Mouse (Mus musculus): ENCODE results near the gene Gm3238. TPM values are rescaled to one million over a fixed set of nuclear protein-coding genes. Genes with fewer than 3 reads are reported as not detected.

The Gm3238 gene
- total and polyA plus RNA-seq, 3 experiments = not detected

DNA sequence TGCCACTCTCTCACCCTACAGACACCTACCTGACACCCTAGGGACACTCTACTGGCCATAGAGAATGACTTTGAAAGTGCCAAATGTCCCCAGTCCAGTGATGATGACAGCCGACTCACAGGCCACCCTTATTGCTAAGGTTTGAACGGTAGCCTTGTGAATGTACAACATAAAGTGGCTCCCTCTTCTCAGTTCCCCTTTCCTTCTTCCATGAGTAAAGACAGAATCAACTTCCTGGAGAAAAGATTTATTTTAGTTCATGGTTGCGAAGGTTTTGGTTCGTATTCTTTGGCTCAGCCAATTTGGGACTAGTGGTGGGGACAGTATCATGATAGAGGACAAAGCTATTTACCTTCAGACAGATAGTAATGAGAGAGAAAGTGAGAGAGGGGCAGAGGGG lies 32.2 kb downstream of the Gm3238 start:
- in situ Hi-C loops (cut with MboI; ENCODE audit: low pct_ligation_motif_present, low pct_unique_long_range_greater_than_20kb, low sequenced_read_pairs) = no loop called here
- no peak for DNase-seq (ENCODE audit: extremely low read depth)

GRCm38 (mm10) chr10:77735928-77736327 lies 35.2 kb downstream of the Gm3238 start:
- peaks cover 12% of the 10 kb centered on the region for H3K9me3 ChIP-seq (replicated peaks; ENCODE audit: low read length)
- dilution Hi-C loops (cut with MboI; ENCODE audit: extremely low pct_ligation_motif_present, extremely low pct_unique_long_range_greater_than_20kb, low sequenced_read_pairs) = no loop called here

More for the DNA sequence above, 32.2 kb downstream of the Gm3238 start:
- peaks cover 11% of the 10 kb centered on the region for H3K9me3 ChIP-seq (replicated peaks; ENCODE audit: low read length)
- H3K79me2 ChIP-seq (replicated peaks; ENCODE audit: control insufficient read depth, extremely low read depth, insufficient read depth, poor library complexity, severe bottlenecking) = no peaks in the 10 kb centered on the region
- dilution Hi-C loops (cut with MboI; ENCODE audit: extremely low pct_ligation_motif_present, extremely low pct_unique_long_range_greater_than_20kb, low sequenced_read_pairs) = no loop called here
- H3K27ac ChIP-seq (ENCODE audit: insufficient read depth, low read depth) = no peak overlapping the region
- peaks cover 0 to 5% of the 10 kb centered on the region in 2 experiments; a peak in 2 of 4 replicates for H3K4me1 ChIP-seq (ENCODE audit: control insufficient read depth in 1 of 2, insufficient read depth in 2 of 2)
- peak overlapping the region; percentile 37; the same call in 1 of the 2 replicates for H3K4me2 ChIP-seq (ENCODE audit: insufficient read depth, low read depth, poor library complexity, severe bottlenecking)
- H3K27me3 ChIP-seq (replicated peaks) = peaks cover 47% of the 10 kb centered on the region
- no peak overlapping the region for H3K9ac ChIP-seq (ENCODE audit: insufficient read depth, low read depth)
- TF ChIP-seq EP300 (IDR thresholded peaks at IDR 0.05; ENCODE audit: low read length) (peak; percentile 60), JUN (IDR thresholded peaks at IDR 0.05; ENCODE audit: insufficient read depth, low read depth, low read length) (no peak), IRF4 (IDR thresholded peaks at IDR 0.05; ENCODE audit: low read depth, low read length) (peak; percentile 57)
- H3K36me3 ChIP-seq (replicated peaks in 1 of 2; ENCODE audit: control insufficient read depth in 1 of 2, insufficient read depth in 1 of 2, low read length in 1 of 2) = no peaks in the 10 kb centered on the region
- H3K4me3 ChIP-seq (replicated peaks in 1 of 3; ENCODE audit: low read depth in 2 of 3, low read length in 2 of 3, poor library complexity in 1 of 3) = no peak overlapping the region

DNA sequence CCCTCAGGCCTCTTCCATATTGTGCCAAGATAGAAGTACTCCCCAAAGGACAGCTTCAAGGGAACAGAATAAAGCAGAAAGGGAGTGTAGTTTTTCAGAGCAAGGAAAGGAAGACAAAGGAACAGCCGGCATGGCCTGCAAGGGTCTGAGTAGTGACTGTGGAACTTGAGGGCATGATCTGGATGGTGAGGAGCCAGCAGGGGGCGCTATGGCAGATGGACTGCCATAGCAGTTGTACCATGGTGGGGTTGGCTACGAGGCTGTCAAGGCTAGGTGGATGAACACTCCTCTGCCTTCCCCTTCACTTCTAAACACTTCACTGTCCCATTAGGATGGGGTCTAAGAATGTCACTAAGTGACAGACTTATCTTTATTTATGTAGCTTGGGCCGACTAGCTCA lies 41.9 kb downstream of the Gm3238 start:
- Histone ChIP-seq H3K9ac (ENCODE audit: insufficient read depth, low read depth) (no peak overlapping the region), H3K36me3 (replicated peaks in 1 of 2; ENCODE audit: control insufficient read depth in 1 of 2, insufficient read depth in 1 of 2, low read length in 1 of 2) (no peaks in the 10 kb centered on the region), H3K4me3 (replicated peaks in 1 of 3; ENCODE audit: low read depth in 2 of 3, low read length in 2 of 3, poor library complexity in 1 of 3) (no peak overlapping the region), H3K4me2 (ENCODE audit: insufficient read depth, low read depth, poor library complexity, severe bottlenecking) (no peak overlapping the region), H3K79me2 (replicated peaks; ENCODE audit: control insufficient read depth, extremely low read depth, insufficient read depth, poor library complexity, severe bottlenecking) (no peaks in the 10 kb centered on the region), H3K4me1 (ENCODE audit: control insufficient read depth in 1 of 2, insufficient read depth in 2 of 2) (no peaks in the 10 kb centered on the region), H3K27me3 (replicated peaks) (peaks cover 52% of the 10 kb centered on the region), H3K9me3 (replicated peaks; ENCODE audit: low read length) (peaks cover 6% of the 10 kb centered on the region), H3K27ac (ENCODE audit: insufficient read depth, low read depth) (no peak overlapping the region)
- in situ Hi-C loops (cut with MboI; ENCODE audit: low pct_ligation_motif_present, low pct_unique_long_range_greater_than_20kb, low sequenced_read_pairs) = no loop called here
- peak; percentile 14; the same call in 1 of the 2 replicates for TF ChIP-seq RAD21 (IDR thresholded peaks at IDR 0.05; ENCODE audit: low read depth, low read length)
- peak; percentile 72 to 76 for TF ChIP-seq CTCF (conservative IDR thresholded peaks at IDR 0.05 in 1 of 2, IDR thresholded peaks at IDR 0.05 in 1 of 2; ENCODE audit: low read depth in 2 of 2, low read length in 2 of 2)
- no peak for TF ChIP-seq USF1 (IDR thresholded peaks at IDR 0.05; ENCODE audit: low read depth, low read length)
- peak; percentile 56 for TF ChIP-seq SMC3 (IDR thresholded peaks at IDR 0.05; ENCODE audit: low read depth, low read length)
- dilution Hi-C loops (cut with MboI; ENCODE audit: extremely low pct_ligation_motif_present, extremely low pct_unique_long_range_greater_than_20kb, low sequenced_read_pairs) = no loop called here
- peak; percentile 33 for DNase-seq (ENCODE audit: extremely low read depth)

More at GRCm38 (mm10) chr10:77735928-77736327, 35.2 kb downstream of the Gm3238 start:
- in situ Hi-C loops (cut with MboI; ENCODE audit: low pct_ligation_motif_present, low pct_unique_long_range_greater_than_20kb, low sequenced_read_pairs) = no loop called here
- Histone ChIP-seq H3K4me1 (ENCODE audit: control insufficient read depth in 1 of 2, insufficient read depth in 2 of 2) (peaks cover 0 to 5% of the 10 kb centered on the region in 2 experiments; a peak in 2 of 4 replicates), H3K27me3 (replicated peaks) (peaks cover 53% of the 10 kb centered on the region), H3K27ac (ENCODE audit: insufficient read depth, low read depth) (no peak overlapping the region), H3K36me3 (replicated peaks in 1 of 2; ENCODE audit: control insufficient read depth in 1 of 2, insufficient read depth in 1 of 2, low read length in 1 of 2) (no peaks in the 10 kb centered on the region), H3K9ac (ENCODE audit: insufficient read depth, low read depth) (no peak overlapping the region), H3K4me3 (replicated peaks in 1 of 3; ENCODE audit: low read depth in 2 of 3, low read length in 2 of 3, poor library complexity in 1 of 3) (no peak overlapping the region), H3K4me2 (ENCODE audit: insufficient read depth, low read depth, poor library complexity, severe bottlenecking) (no peak overlapping the region), H3K79me2 (replicated peaks; ENCODE audit: control insufficient read depth, extremely low read depth, insufficient read depth, poor library complexity, severe bottlenecking) (no peaks in the 10 kb centered on the region)
- TF ChIP-seq ZKSCAN1 (IDR thresholded peaks at IDR 0.05; ENCODE audit: borderline replicate concordance, low read depth, low read length) = no peak
- no peak for TF ChIP-seq JUND (conservative IDR thresholded peaks at IDR 0.05; ENCODE audit: low read depth, low read length)
- TF ChIP-seq MAX (IDR thresholded peaks at IDR 0.05; ENCODE audit: low read length) = no peak
- no peak for TF ChIP-seq POLR2AphosphoS2 (IDR thresholded peaks at IDR 0.05; ENCODE audit: low read depth, low read length)
- no peak for TF ChIP-seq HCFC1 (IDR thresholded peaks at IDR 0.05; ENCODE audit: low read depth, low read length)
- TF ChIP-seq UBTF (IDR thresholded peaks at IDR 0.05; ENCODE audit: low read depth, low read length) = no peak
- TF ChIP-seq IRF4 (IDR thresholded peaks at IDR 0.05; ENCODE audit: low read depth, low read length) = no peak
- TF ChIP-seq ZNF384 (IDR thresholded peaks at IDR 0.05; ENCODE audit: low read depth, low read length) = no peak
- no peak for TF ChIP-seq CTCF (conservative IDR thresholded peaks at IDR 0.05 in 1 of 2, IDR thresholded peaks at IDR 0.05 in 1 of 2; ENCODE audit: low read depth in 2 of 2, low read length in 2 of 2)
- no peak for TF ChIP-seq NELFE (IDR thresholded peaks at IDR 0.05; ENCODE audit: low read depth, low read length)
- TF ChIP-seq ZMIZ1 (IDR thresholded peaks at IDR 0.05; ENCODE audit: low read depth, low read length) = no peak
- no peak for TF ChIP-seq RCOR1 (conservative IDR thresholded peaks at IDR 0.05; ENCODE audit: low read depth, low read length)
- no peak for TF ChIP-seq KAT2A (IDR thresholded peaks at IDR 0.05; ENCODE audit: insufficient replicate concordance, low read length)
- no peak for TF ChIP-seq USF1 (IDR thresholded peaks at IDR 0.05; ENCODE audit: low read depth, low read length)
- TF ChIP-seq POLR2A (IDR thresholded peaks at IDR 0.05; ENCODE audit: low read depth, low read length) = no peak
- no peak for TF ChIP-seq USF2 (conservative IDR thresholded peaks at IDR 0.05; ENCODE audit: low read depth, low read length)
- TF ChIP-seq SMC3 (IDR thresholded peaks at IDR 0.05; ENCODE audit: low read depth, low read length) = no peak
- TF ChIP-seq EP300 (IDR thresholded peaks at IDR 0.05; ENCODE audit: low read length) = no peak
- DNase-seq (ENCODE audit: extremely low read depth) = no peak

Measured in CH12.LX (cell line).